Mouse (Mus musculus) left cerebral cortex, adult 11 months (tissue): ENCODE results near the gene Pcx.

Experiments
- DNase-seq: peaks from one replicate; pipeline ENCODE4 v3.0.0; 2022; ENCODE audit warnings: low spot score

Gene Pcx

GRCm38 (mm10) chr19:4548305-4548883 lies 38.1 kb downstream of the Pcx start:
- no peak for DNase-seq

- DNase-seq, result no peak
Measured at GRCm38 (mm10) chr19:4554248-4554647, 44.0 kb downstream of the Pcx start.

DNA sequence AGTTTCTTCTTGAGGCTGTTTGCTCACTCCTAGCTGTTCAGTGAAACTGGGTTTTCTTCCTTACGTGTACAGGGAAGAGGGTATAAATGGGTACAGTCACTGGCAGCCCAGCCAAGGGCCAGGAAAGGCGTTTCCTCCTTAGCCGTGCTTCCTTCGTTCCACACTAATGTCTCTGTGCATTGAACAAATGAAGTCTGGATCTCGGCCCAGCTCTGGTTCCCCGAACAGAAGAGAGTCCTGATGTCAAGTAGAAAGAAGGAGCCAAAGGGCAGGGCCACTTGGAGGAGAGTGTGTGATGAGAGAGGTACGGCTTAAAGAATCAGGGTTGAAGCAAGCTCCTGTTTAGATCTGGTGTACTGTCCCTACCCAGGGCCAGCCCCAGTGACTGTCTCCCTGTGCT lies 44.8 kb downstream of the Pcx start:
- DNase-seq, result no peak

- DNase-seq, result no peak
Measured at GRCm38 (mm10) chr19:4556787-4557186, 46.5 kb downstream of the Pcx start.

DNA sequence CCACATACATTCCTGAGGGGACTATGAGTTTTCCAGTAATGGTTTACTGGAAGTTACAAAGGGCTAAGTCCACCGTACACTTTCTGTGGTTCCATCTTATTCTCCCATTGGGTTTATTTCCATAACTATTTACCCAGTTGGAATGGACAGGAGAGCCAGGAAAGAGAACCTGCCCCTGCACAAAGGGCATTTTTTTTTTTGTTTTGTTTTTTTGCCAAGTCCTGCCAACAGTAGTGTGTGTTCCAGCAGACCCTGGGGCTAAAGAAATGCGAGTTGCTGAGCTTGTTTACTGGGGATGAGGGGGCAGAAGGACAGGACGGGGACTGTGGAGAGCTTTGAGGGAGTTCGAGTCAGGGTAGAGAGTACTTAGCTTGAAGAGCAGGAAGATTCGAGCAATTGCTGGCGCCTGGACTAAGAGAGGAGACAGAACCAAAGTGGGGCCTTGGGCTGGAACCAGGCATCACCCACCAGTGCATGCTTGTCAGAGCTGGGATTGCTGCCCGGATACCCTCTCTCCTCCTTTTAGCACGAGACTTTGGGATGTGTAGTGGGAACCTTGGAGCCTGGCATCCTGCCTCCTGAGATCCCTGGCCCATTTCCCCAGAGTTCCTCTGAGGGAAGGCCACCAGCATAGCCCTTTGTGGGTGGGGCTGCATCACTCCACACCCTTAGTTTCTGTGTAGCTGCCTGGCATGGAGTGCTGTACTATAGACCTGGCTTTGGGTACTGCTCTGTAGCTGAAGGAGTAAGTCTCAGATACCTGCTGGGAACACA lies 47.7 kb downstream of the Pcx start:
- peak; percentile 21 for DNase-seq

DNA sequence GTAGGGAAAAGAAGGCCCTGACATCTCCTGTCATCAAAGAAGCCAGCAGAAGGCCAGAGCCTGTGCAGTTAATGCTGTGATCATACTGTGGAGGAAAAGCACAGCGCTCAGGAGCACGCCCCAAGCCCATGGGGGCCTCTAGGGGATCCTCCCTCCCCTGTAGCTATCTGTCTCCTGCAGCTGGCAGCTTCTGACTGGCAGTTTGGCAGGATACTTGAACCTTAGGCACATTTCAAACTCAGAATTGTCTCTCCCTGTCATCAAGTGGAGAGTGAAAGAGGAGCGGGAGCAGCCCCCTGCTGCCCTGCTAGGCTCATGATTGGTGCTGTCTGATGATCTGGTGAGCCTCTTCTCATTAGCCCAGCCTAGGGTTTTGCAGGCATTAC lies 48.3 kb downstream of the Pcx start:
- no peak for DNase-seq

DNA sequence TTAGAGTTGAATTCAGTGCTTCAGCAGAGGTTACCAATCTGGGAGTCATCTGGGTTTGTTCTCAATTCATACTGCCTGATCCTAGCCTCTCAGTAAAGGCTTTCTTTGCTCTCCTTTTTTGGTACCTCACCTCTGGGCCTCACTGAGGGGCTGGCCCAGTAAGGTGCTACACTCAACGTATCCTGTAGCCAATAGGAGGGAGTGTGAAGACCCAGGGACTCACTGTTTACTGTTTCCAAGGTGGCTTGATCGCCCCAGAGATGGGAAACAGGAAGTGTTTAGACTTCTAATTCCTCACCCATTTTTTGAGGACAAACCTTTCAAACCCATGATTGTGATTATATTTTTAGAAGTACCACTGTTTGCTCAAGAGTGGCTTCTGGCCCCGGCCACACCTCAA lies 48.7 kb downstream of the Pcx start:
- no peak for DNase-seq

- DNase-seq, result no peak
Measured at GRCm38 (mm10) chr19:4559588-4559987, 49.3 kb downstream of the Pcx start.

- DNase-seq, result no peak
Measured at GRCm38 (mm10) chr19:4560205-4560604, 49.9 kb downstream of the Pcx start.

GRCm38 (mm10) chr19:4565678-4566077 lies 55.4 kb downstream of the Pcx start:
- DNase-seq, result no peak

DNA sequence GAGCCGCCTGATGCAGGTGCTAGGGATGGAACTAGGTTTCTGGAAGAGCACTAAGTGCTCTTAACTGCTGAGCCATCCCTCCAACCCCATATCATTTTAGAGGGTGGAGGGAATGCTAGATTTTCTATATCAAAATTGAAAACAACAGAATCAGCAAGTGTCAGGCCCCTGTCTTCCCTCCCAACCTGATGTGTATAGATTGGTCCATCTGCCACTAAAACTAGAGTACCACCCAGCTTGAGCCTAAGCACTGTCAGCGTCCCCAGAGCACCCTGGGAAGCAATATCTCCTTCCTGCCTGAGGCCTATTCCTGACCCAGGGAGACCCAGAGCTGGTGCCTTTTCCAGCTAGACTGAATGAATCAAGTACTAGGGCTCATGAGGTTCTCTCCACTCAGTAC lies 56.6 kb downstream of the Pcx start:
- DNase-seq, result no peak

DNA sequence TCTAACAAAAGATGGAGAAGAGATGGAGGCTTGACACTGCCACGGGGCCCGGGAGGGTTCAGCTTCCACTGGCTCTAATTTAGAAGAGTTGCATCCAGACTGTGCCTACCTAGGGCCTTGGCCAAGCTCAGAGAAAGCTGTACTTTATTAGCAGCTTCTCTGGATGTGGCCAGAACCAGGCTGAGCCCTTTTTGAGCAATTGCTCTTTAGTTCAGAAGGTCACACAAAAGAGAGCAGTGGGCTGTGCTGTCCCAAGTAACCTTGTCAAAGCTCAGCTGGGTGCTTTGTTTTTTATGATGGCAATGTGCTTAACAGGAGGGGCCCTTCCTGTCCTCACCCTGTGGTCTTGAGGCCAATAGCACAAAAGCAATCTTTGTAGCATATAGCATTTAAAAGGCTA lies 57.4 kb downstream of the Pcx start:
- no peak for DNase-seq

GRCm38 (mm10) chr19:4568832-4569231 lies 58.6 kb downstream of the Pcx start:
- no peak for DNase-seq

DNA sequence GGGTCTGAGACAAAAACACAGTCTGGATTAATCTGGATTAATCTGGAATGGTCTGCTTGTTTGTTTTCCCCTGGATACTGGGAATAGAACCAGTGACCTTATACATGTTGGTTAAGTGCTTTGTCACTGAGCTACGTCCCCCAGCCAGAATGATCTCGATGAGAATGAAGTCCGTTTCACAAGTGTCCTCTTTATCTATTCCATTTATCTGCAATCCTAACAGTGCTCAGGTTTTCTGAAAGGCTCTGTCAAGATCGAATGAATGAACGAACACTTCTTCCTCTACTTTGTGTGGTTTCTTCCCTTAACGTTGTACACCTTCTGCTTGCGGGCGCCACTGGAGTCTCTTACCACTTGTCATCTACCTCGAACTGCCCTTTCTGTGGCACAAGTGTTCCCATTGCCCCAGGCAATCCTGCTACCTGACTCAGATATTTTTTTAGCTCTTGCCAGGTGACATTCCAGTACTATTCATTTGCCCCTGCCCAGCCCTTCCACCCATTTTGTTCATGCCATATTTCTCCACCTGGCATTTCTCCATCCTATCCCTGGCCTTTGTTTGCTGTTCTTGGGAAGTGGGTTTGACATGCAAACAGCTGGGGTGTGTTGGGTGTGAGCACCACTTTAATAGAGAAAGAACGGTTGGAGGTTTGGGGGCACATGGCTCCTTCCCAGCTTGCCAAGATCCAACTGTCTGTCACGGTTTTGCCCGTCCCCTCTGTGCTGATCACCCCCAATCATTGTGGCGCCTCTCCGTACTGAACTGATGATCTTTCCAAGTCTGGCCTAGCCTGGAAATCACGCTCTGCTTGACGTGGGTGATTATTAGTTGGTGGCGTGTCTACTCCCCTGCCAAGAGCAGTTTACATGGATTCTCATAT lies 59.3 kb downstream of the Pcx start:
- no peak for DNase-seq

DNA sequence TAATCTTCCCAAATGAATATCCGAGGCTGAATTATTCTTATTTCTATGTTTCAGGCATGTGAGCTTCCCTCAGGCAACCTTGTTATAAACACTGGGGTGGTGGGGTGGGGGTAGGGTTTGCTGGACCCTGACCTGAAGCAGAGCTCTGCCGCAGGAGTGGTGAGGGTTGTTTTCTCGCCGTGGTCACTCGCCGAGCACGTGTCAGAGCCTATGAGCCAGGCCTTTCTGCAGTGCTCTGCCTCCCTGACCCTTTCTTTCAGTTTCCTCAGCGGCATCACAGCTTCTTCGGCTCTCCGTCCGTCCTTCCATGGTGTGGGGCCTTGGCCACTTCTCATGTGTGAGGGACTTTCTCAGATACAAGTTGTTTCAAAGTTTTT lies 60.0 kb downstream of the Pcx start:
- DNase-seq, result no peak

GRCm38 (mm10) chr19:4570815-4571214 lies 60.5 kb downstream of the Pcx start:
- DNase-seq, result no peak

GRCm38 (mm10) chr19:4571658-4572057 lies 61.4 kb downstream of the Pcx start:
- DNase-seq, result no peak

DNA sequence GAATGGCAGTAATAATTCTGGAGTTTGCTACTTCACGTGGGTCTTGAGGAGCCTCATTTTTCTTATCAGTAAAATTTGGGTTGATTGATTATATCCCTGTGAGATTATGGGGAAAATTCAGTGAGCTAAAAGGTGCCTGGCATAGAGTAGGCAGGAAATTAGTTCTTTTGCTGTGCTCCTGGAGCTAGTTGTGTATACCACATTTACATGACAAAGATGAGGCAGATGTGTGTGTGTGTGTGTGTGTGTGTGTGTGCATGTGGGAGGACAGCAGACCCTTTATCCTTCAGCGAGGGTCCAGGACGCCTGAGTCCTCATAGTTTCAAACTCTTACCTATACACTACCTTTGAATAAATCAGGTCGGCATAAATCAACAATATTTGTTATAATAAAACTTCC lies 61.8 kb downstream of the Pcx start:
- no peak for DNase-seq

GRCm38 (mm10) chr19:4572467-4572866 lies 62.2 kb downstream of the Pcx start:
- no peak for DNase-seq

DNA sequence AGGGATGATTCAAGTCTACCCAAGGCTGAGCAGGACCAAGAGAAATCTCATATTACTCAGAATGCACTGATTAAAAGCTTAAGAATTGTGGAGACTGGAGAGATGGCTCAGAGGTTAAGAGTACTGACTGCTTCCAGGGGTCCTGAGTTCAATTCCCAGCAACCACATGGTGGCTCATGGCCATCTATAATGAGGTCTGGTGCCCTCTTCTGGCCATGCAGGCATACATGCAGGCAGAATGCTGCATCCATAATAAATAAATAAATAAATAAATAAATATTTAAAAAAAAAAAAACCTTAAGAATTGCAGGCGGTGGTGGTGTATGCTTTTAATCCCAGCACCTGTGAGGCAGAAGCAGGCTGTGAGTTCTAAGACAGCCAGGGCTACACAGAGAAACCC lies 63.0 kb downstream of the Pcx start:
- no peak for DNase-seq

DNA sequence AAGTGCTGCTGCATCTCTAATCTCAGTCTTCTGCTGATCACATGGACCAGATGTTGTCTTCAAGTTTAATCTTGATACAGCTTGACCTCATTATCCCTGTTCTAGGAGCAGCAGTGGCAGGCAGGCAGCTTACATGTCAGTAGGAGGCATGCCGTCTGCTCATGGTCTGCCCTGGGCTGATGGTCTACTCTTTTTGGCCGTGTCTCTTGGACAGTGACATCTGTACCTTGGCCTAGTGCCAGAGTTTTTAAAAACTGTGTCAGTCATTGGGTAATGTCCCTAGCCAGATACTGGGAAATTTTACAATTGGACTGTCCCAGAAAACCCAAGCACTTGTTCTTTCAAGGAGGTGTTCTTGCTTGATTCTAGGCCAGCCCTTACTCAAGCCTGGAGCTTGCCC lies 68.5 kb downstream of the Pcx start:
- no peak for DNase-seq

DNA sequence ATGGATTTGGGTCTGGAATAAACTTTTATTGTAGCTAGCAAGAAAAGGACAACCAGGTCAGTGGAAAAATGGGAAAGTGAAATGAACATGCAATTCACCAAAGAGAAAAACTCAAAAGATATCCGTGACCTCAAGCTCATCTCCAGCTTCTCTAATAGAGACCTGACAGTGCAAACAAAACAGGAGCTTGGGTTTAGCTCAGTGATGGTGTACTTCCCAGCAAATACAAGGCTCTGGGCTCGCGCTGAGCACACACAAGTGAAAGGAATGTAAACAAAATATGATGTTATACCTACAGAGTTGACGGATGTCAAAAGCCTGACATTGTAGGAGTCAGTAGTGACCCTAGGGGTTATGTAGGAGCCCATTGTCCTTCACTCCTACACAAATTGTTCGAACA lies 69.0 kb downstream of the Pcx start:
- no peak for DNase-seq

- DNase-seq, result no peak
Measured at GRCm38 (mm10) chr19:4583856-4584255, 73.6 kb downstream of the Pcx start.
